Mouse (Mus musculus): Measurements from ENCODE around the gene Ptchd3. TPM values are rescaled to one million over a fixed set of nuclear protein-coding genes. Genes with fewer than 3 reads are reported as not detected.

The Ptchd3 gene
- polyA plus RNA-seq, 1 experiment = not detected

GRCm38 (mm10) chr11:121795978-121796377 is 34.1 kb upstream of the Ptchd3 start:
- H3K4me1 ChIP-seq (ENCODE audit: control insufficient read depth, insufficient read depth, low read length) = no peaks in the 10 kb centered on the region
- H3K4me3 ChIP-seq (ENCODE audit: insufficient read depth, low read length) = no peak overlapping the region
- TF ChIP-seq POLR2A (IDR thresholded peaks at IDR 0.05; ENCODE audit: extremely low read depth, insufficient read depth, low read length) = no peak
- TF ChIP-seq CTCF (IDR thresholded peaks at IDR 0.05; ENCODE audit: extremely low read depth, insufficient read depth, low read length) = no peak
- H3K27ac ChIP-seq (ENCODE audit: insufficient read depth, low read length) = no peak overlapping the region

DNA sequence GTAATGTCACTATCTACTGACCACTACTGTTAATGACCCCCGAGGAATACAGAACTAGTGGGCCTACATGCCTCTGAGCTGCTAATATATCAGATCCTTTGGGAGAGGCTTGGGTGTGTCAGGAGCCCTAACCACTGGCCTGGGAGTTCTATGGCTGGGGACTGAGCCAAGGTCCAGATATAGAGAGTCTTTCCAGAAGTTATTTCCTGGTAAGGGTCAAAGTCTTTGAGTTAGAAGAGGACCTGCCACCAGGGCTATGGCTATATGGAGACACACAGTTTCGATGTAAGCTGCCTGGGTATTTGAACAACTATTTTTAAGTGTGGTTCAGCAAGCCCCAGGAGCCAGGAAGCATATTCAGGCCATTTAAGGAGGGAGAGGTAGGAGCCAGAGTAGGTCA is 31.5 kb upstream of the Ptchd3 start:
- H3K4me1 ChIP-seq (ENCODE audit: control insufficient read depth, insufficient read depth, low read length) = no peaks in the 10 kb centered on the region
- H3K27ac ChIP-seq (ENCODE audit: insufficient read depth, low read length) = no peak overlapping the region
- TF ChIP-seq CTCF (IDR thresholded peaks at IDR 0.05; ENCODE audit: extremely low read depth, insufficient read depth, low read length) = no peak
- TF ChIP-seq POLR2A (IDR thresholded peaks at IDR 0.05; ENCODE audit: extremely low read depth, insufficient read depth, low read length) = no peak
- H3K4me3 ChIP-seq (ENCODE audit: insufficient read depth, low read length) = no peak overlapping the region

GRCm38 (mm10) chr11:121799746-121800299 is 30.2 kb upstream of the Ptchd3 start:
- TF ChIP-seq CTCF (IDR thresholded peaks at IDR 0.05; ENCODE audit: extremely low read depth, insufficient read depth, low read length) = no peak
- no peak for TF ChIP-seq POLR2A (IDR thresholded peaks at IDR 0.05; ENCODE audit: extremely low read depth, insufficient read depth, low read length)
- no peak overlapping the region for H3K27ac ChIP-seq (ENCODE audit: insufficient read depth, low read length)
- H3K4me1 ChIP-seq (ENCODE audit: control insufficient read depth, insufficient read depth, low read length) = no peaks in the 10 kb centered on the region
- H3K4me3 ChIP-seq (ENCODE audit: insufficient read depth, low read length) = no peak overlapping the region

- no peaks in the 10 kb centered on the region for H3K4me1 ChIP-seq (ENCODE audit: control insufficient read depth, insufficient read depth, low read length)
- no peak overlapping the region for H3K27ac ChIP-seq (ENCODE audit: insufficient read depth, low read length)
- no peak overlapping the region for H3K4me3 ChIP-seq (ENCODE audit: insufficient read depth, low read length)
- no peak for TF ChIP-seq POLR2A (IDR thresholded peaks at IDR 0.05; ENCODE audit: extremely low read depth, insufficient read depth, low read length)
- no peak for TF ChIP-seq CTCF (IDR thresholded peaks at IDR 0.05; ENCODE audit: extremely low read depth, insufficient read depth, low read length)
These were observed 27.3 kb upstream of the Ptchd3 start for GRCm38 (mm10) chr11:121802743-121803142.

GRCm38 (mm10) chr11:121804258-121805027 is 25.6 kb upstream of the Ptchd3 start:
- H3K4me3 ChIP-seq (ENCODE audit: insufficient read depth, low read length) = no peak overlapping the region
- TF ChIP-seq CTCF (IDR thresholded peaks at IDR 0.05; ENCODE audit: extremely low read depth, insufficient read depth, low read length) (no peak), POLR2A (IDR thresholded peaks at IDR 0.05; ENCODE audit: extremely low read depth, insufficient read depth, low read length) (no peak)
- H3K27ac ChIP-seq (ENCODE audit: insufficient read depth, low read length) = no peak overlapping the region

DNA sequence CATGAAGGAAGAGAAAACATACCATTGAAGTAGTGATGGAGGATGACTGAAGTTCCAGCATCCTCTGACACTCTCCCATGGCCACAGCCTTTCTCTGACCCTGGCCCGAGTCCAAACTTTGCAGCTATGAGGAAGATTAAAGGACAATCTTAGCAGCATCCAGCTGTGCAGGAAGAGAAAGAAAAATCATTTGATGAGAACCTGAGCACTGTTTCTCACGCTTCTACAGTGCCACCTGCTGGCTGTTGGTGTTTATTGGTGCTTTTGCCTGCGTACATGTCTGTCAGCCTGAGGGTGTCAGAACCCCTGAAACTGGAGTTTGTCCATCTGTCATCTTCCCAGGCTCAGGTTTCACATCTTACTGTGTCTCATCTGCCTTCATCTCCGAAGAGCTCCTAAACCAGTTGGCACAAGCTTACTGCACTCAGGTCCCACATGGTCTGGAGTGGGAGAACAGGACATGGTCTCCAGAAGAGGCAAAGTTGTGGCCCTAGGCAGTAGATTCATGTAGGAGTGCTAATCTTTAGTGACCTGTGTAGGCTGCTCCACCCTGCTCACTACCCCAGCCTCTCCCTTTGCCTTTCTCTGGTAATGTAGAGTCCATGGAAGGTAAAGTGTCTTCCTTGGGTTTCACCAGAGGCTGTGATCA is 21.7 kb upstream of the Ptchd3 start:
- no peak overlapping the region for H3K4me3 ChIP-seq (ENCODE audit: insufficient read depth, low read length)
- no peak overlapping the region for H3K27ac ChIP-seq (ENCODE audit: insufficient read depth, low read length)
- peak; percentile 96 for TF ChIP-seq CTCF (IDR thresholded peaks at IDR 0.05; ENCODE audit: extremely low read depth, insufficient read depth, low read length)
- no peak for TF ChIP-seq POLR2A (IDR thresholded peaks at IDR 0.05; ENCODE audit: extremely low read depth, insufficient read depth, low read length)
- H3K4me1 ChIP-seq (ENCODE audit: control insufficient read depth, insufficient read depth, low read length) = no peaks in the 10 kb centered on the region

More at GRCm38 (mm10) chr11:121804258-121805027, 25.6 kb upstream of the Ptchd3 start:
- no peaks in the 10 kb centered on the region for H3K4me1 ChIP-seq (ENCODE audit: control insufficient read depth, insufficient read depth, low read length)

DNA sequence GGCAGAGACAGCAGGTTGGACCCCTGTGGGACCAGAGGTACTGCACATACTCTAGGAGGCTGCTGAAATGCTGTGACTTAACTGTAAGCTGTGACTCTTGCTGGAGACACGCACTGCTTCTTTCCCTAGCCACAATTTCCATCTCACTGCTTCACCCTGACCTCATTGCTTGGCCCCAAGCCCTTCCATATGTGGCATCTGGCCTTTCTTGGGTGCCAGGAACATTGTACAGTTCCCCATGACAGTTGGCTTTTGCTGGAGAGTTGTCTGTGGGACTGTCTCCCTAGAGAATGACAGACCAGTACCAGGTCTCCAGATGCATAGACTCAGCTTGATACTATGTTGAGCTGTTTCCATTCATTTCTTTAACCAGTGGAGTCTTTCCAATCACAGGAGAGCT is 21.2 kb upstream of the Ptchd3 start:
- no peak for TF ChIP-seq CTCF (IDR thresholded peaks at IDR 0.05; ENCODE audit: extremely low read depth, insufficient read depth, low read length)
- TF ChIP-seq POLR2A (IDR thresholded peaks at IDR 0.05; ENCODE audit: extremely low read depth, insufficient read depth, low read length) = no peak
- no peaks in the 10 kb centered on the region for H3K4me1 ChIP-seq (ENCODE audit: control insufficient read depth, insufficient read depth, low read length)
- H3K27ac ChIP-seq (ENCODE audit: insufficient read depth, low read length) = no peak overlapping the region
- no peak overlapping the region for H3K4me3 ChIP-seq (ENCODE audit: insufficient read depth, low read length)

DNA sequence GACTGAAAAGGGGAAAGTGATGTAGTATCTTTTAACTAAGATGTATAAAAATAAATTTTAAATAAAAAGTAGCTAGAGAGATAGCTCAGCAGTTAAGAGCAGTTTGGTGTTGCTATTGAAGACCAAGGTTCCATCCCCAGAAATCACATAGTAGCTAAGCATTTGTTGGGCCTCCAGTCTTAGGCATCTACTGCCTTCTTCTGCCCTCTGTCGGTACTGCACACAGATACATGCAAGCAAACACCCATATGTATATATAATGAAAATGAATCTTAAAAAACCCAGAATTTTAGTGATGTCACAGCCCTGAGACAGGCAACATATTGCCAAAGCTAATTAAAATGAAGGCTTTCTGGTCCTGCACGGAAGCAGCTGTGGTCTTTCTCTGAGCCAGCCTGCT is 15.9 kb downstream of the Ptchd3 start:
- no peaks in the 10 kb centered on the region for H3K4me1 ChIP-seq (ENCODE audit: control insufficient read depth, insufficient read depth, low read length)
- no peak overlapping the region for H3K4me3 ChIP-seq (ENCODE audit: insufficient read depth, low read length)
- TF ChIP-seq CTCF (IDR thresholded peaks at IDR 0.05; ENCODE audit: extremely low read depth, insufficient read depth, low read length) (no peak), POLR2A (IDR thresholded peaks at IDR 0.05; ENCODE audit: extremely low read depth, insufficient read depth, low read length) (no peak)
- H3K27ac ChIP-seq (ENCODE audit: insufficient read depth, low read length) = no peak overlapping the region

- Histone ChIP-seq H3K27ac (ENCODE audit: insufficient read depth, low read length) (no peak overlapping the region), H3K4me3 (ENCODE audit: insufficient read depth, low read length) (peak overlapping the region; percentile 34), H3K4me1 (ENCODE audit: control insufficient read depth, insufficient read depth, low read length) (no peaks in the 10 kb centered on the region)
- TF ChIP-seq POLR2A (IDR thresholded peaks at IDR 0.05; ENCODE audit: extremely low read depth, insufficient read depth, low read length) = peak; percentile 57; the same call in 1 of the 2 replicates
- no peak for TF ChIP-seq CTCF (IDR thresholded peaks at IDR 0.05; ENCODE audit: extremely low read depth, insufficient read depth, low read length)
These were observed 17.8 kb downstream of the Ptchd3 start for GRCm38 (mm10) chr11:121847790-121848299.

Other genes with a start within 250 kb of the Ptchd3 start
- gene B3gntl1, start 157.1 kb upstream of the Ptchd3 start, polyA plus RNA-seq (2012; rRNA removed) = 7.5 and 7.6 TPM in 2 replicates
- 11.8 and 13.2 TPM in 2 replicates for gene Metrnl, start 128.7 kb upstream of the Ptchd3 start, polyA plus RNA-seq (2012; rRNA removed)